Mouse (Mus musculus): ENCODE measurements around the gene Eif4e.

GRCm38 (mm10) chr3:138608665-138609064 is 82.7 kb downstream of the Eif4e start:
- TF ChIP-seq CTCF (IDR thresholded peaks at IDR 0.05; ENCODE audit: low read depth) (no peak), EP300 (IDR thresholded peaks at IDR 0.05; ENCODE audit: low read depth) (no peak)
